Mouse (Mus musculus) myocyte (in vitro differentiated cells): ENCODE results near the gene Zfp688.

ENCODE experiments used
- E2F4 ChIP-seq: IDR thresholded peaks from one replicate; pipeline ENCODE4 v1.6.1; 2011; ENCODE audit warnings: mild to moderate bottlenecking, control low read depth, moderate library complexity; ENCODE audit not compliant: insufficient read depth
- POLR2A ChIP-seq: IDR thresholded peaks from one replicate; pipeline ENCODE4 v1.6.1; 2011; ENCODE audit warnings: low read depth, mild to moderate bottlenecking, control low read depth, moderate library complexity; ENCODE audit not compliant: insufficient read length
- TCF12 ChIP-seq: IDR thresholded peaks from one replicate; pipeline ENCODE4 v1.6.1; 2011; ENCODE audit warnings: mild to moderate bottlenecking, control low read depth; ENCODE audit not compliant: poor library complexity, insufficient read depth, severe bottlenecking
- USF1 ChIP-seq: IDR thresholded peaks from one replicate; pipeline ENCODE4 v1.6.1; 2011; ENCODE audit warnings: low read depth, mild to moderate bottlenecking, control low read depth, moderate library complexity

DNA sequence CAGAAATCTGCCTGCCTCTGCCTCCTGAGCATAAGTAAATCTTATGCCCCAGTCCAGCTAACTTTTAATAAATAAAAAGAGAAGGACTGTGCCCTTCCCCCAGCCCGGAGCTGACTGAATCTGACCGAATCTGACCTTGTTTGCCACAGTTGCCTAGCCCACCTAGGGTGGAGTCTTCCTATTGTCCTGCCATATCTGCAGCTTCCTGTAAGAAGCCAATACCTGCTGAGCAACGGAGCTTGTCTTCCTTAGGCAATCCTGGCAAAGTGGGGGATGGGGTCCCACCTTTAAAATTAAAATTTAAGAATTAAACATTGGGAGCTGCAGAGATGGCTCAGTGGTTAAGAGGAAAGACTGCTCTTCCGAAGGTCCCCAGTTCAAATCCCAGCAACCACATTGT lies 44.7 kb upstream of the Zfp688 start:
- TF ChIP-seq POLR2A: no peak
- TF ChIP-seq E2F4: no peak
- no peak for TF ChIP-seq USF1
- no peak for TF ChIP-seq TCF12
